Mouse (Mus musculus): ENCODE measurements at regions not wholly inside any gene's neighbourhood (a gene's known extent, or its start where the extent isn't known, plus 50 kb on each side); places are given as distances from the start of the nearest gene placed in this dataset.
A peak's percentile ranks its signal among the peaks of the same experiment; 100 is the strongest.
"Not testable (repeated sequence)": the region's sequence is repeated elsewhere in the genome, so short reads cannot be mapped to it uniquely, and the experiment has no call there.

DNA sequence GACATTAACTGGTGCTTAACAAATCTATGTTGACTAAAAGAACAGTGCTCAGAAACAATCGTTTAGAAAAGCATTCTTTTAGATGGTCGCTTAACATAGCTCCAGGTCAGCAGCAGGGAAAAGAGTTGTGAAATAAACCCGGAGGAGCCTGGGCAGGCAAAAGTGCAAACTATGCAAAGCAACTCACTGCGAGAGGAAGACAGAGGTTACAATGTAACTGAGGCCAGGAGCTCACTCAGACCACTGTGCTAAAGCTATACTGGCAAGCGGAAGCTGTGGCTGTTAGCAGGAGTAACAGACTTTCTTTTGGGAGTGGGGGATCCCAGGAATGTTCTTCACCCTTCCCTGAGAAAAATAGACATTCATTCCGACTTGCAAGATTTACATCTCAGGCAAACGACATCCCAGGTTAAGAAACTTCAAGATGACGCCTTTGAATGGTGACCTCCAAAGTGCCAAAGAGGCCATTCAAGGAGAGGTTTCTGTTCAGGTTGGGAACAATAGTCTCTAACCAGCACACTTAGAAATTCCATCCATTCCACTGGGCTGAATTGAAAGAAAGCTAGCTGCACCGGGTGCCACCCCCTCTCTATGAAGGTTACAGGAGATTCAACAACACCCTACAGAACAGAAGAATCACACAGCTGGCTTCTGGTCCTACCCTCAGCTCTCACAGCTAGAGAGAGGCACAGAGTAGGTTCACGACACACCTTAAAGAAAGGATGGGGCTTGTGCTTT is 94.7 kb upstream of the Adgrl2 start:
- no peak for DNase-seq (ENCODE audit: low spot score in 2 of 2)

GRCm38 (mm10) chr3:149083391-149083790 is 93.0 kb upstream of the Adgrl2 start:
- no peak for DNase-seq (ENCODE audit: low spot score in 2 of 2)

- DNase-seq (ENCODE audit: low spot score in 2 of 2) = no peak
Measured at GRCm38 (mm10) chr3:149078881-149079280, 88.5 kb upstream of the Adgrl2 start.

GRCm38 (mm10) chr3:149076928-149077551 is 86.7 kb upstream of the Adgrl2 start:
- DNase-seq (ENCODE audit: low spot score in 2 of 2) = no peak

- peak in 1 of 2 experiments; percentile 26 for DNase-seq (ENCODE audit: low spot score in 2 of 2)
Measured at GRCm38 (mm10) chr3:149075488-149075851, 85.1 kb upstream of the Adgrl2 start.

DNA sequence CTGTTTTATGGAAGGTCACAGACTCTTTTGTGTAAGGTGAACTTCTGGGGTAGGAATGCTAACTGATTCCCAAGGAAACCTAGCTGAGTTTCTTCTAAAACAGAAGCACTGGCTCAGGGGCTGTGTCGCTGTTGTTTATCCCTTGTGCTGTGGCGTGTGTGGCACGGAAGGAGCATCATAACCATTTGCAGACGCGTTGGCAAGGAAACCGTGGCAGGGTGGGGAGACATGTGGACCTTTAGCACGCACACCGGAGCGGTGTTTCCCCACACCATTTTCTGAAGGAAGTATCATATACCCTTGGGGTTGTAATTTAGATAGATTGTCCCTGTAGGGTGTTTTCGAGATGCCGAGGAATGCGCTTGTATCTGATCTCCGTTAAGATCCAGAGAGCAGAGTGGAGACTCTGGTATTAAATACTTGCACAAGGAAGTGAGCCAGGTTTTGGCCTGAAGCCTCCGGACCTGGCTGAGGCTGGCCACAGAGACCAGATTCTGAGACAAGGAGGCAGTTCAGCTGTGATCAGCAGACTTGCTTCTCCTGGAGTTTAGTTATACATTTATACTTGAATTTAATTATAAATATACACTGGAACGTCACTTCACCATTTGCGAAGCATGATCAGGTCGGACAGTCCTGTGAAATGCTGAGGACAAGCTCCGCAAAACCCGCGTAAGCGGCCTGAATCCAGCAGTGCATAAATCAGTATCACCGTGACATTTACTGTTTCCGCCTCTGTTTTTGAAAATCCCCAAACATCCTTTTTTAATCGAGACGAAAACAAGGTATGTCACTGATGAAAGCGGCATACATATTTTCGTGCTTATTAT is 84.5 kb upstream of the Adgrl2 start:
- no peak for DNase-seq (ENCODE audit: low spot score in 2 of 2)

GRCm38 (mm10) chr3:149070201-149070600 is 79.8 kb upstream of the Adgrl2 start:
- DNase-seq (ENCODE audit: low spot score in 2 of 2) = no peak

DNA sequence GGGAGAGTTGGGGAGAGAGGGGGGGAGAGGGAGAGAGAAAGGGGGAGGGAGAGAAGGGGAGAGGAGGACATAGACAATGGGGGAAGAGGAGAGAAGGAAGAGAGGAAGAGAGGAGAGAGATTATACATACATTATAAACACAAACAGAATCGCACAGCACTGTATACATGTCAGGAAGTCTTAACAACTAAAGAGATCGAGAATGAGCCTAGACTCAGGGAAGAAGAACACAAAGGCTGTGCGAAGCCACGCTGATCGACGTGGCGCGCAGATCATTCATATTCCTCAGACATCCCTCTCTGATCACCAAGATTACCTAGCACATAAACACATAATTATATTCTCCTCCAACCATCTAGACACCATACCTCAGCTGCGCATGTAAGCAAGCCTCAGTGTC is 79.1 kb upstream of the Adgrl2 start:
- DNase-seq (ENCODE audit: low spot score in 2 of 2) = no peak

DNA sequence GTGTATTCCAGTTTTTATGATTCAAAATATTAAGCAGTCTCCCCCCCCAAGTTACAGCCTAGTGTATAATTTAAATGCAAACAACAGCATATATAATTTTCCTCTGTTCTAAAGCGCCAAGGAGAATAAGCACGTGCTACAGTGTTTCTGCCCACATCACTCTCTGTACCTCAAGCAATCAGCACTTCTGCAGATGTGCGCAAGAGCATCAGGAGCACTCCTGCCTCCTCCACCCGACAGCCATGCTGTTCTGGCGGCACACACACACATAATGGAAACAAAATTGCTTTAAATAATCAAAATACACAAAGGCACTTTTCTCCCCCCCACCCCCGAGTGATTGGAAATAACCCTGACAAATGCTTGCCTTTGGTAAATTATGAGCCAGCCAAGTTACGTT is 78.5 kb upstream of the Adgrl2 start:
- DNase-seq (ENCODE audit: low spot score in 2 of 2) = no peak

DNA sequence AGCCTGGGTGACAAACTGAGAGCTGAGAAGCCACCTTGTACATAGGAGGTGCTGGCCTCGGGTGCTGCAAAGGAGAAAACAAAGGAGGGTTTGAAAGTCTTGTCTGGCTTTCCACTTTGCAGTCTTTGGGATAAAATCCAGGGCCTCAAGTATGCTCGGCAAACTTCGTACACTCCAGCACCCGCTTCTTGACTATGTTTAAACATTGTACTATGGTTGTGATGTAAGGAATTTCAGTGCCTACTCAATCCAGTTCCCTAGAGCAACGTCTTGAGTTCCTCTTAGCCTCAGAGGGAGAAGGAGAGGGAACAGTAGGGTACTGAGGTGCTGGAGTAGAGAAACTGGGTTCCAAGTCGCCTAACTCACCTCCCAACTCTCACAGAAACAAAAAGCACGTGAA is 77.4 kb upstream of the Adgrl2 start:
- no peak for DNase-seq (ENCODE audit: low spot score in 2 of 2)

DNA sequence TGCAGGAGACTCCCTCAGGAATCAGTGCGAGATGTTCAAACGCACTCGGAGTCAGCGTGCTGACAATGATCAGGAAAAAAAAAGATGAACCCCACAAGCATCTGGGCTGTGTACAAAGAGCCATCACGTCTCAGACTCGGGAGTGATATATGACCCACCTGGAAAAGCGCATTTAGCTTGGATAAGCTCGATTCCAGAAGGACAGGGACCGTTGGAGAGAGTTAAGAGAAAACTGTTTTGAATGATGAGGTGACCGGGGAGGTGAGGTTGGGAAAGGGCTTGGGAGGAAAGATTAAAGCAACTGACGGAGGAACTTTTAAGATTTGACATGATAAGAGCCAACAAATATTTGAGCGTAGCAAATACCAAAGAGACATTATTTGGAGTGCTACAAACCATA is 64.7 kb upstream of the Adgrl2 start:
- no peak for DNase-seq (ENCODE audit: low spot score in 2 of 2)

DNA sequence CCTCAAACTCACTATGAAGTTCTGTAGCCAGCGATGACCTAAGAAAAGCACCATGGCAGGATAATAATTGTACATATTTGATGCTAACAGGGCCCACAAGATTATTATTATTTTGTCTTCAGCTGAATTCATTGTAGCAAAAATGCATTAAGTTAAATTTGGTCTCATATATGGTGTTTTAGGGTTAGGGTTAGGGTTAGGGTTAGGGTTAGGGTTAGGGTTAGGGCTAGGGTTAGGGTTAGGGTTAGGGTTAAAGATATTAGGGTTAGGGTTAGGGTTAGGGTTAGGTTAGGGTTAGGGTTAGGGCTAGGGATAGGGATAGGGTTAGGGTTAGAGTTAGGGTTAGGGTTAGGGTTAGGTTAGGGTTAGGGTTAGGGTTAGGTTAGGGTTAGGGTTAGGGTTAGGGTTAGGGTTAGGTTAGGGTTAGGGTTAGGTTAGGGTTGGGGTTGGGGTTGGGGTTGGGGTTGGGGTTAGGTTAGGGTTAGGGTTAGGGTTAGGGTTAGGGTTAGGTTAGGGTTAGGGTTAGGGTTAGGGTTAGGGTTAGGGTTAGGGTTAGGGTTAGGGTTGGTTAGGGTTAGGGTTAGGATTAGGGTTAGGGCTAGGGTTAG is 62.0 kb upstream of the Adgrl2 start:
- not testable (repeated sequence) for DNase-seq (ENCODE audit: low spot score in 2 of 2)

DNA sequence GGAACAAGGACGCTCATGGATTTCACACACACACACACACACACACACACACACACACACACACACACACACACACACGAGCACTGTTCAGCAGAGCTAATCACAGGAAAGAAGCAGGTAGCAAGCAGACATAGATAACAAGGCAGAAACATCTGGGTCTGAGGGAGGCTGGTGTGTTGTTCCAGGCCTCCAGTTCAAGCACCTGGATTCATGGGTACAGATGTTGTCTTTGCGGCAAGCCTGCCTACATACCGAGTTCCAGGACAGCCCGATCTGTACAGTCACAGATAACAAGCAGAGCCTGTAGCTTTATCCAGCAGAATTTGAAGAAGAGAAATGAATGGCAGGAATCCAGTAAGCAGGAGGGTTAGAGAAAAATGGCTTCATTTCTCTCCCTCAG is 55.0 kb upstream of the Adgrl2 start:
- no peak for DNase-seq (ENCODE audit: low spot score in 2 of 2)

GRCm38 (mm10) chr3:149043901-149044300 is 53.5 kb upstream of the Adgrl2 start:
- no peak for DNase-seq (ENCODE audit: low spot score in 2 of 2)

DNA sequence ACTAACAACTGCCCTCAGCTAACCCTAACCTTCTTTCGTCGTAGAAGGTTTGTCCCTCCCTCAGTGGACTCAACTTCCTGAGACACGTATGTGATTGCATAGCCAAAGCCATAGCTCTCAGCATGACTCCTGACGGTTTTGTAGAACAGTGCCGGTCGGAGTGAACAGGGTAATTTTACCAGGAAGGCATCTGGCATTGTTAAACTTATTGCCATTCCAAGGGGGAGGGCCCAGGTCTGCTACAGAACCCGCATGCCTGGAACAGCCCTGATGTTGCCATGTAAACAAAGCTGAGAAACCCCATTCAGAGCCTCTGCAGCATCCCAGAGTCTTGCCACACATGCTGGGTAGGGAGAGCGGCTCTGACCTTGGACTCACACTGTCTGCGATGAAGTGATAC is 52.2 kb upstream of the Adgrl2 start:
- DNase-seq (ENCODE audit: low spot score in 2 of 2) = no peak

DNA sequence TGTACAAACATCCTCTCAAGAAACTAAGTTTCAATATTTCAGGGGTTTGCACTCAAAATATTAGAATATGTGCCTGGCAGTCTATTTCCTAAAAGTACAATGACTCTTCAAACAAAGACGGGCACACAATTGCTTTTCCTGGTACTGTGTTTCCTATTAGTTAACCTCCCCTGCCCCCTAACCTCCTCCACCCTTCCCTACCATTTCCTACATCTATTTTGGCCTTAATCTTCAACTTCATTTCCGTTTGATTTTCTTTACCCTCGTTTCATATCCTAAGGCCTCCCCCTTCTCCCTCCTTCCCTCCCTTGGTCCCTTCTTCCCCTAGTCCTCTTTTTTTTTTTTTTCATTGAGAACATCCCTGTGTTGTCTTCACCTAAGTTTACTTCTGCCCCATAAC is 50.8 kb upstream of the Adgrl2 start:
- DNase-seq (ENCODE audit: low spot score in 2 of 2) = no peak

All from layer of hippocampus, adult 18-20 months (tissue).